Mouse (Mus musculus) cerebellum, adult 18-20 months (tissue): Measurements from ENCODE around the gene Zbtb16.

Experiments
- DNase-seq, 2 experiments: peaks; one replicate each; pipeline ENCODE4 v3.0.0; 2021

Zbtb16 gene

GRCm38 (mm10) chr9:48824533-48825130 lies 11.4 kb downstream of the Zbtb16 start:
- DNase-seq: no peak

DNA sequence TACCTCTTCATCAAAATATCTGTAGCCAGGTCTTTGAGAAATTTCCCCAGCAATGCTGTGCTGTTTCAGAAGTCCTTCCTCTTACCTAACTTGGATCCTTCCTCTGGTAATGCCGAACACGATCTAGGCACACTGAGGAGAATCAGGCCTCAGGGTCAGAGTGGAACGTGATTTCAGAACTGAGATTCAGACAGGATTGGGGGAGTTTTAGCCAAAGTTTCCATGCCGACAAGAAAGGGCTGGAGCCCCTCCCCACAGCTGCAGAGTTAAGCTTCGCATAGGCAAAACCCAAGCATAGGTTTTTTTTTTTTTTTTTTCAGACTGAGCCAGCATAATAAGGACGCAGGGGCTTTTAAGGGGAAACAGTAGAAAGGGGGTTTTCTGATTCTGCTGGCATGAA lies 12.2 kb downstream of the Zbtb16 start:
- no peak for DNase-seq

- DNase-seq: no peak
Observed at GRCm38 (mm10) chr9:48823319-48823705, 12.7 kb downstream of the Zbtb16 start.

DNA sequence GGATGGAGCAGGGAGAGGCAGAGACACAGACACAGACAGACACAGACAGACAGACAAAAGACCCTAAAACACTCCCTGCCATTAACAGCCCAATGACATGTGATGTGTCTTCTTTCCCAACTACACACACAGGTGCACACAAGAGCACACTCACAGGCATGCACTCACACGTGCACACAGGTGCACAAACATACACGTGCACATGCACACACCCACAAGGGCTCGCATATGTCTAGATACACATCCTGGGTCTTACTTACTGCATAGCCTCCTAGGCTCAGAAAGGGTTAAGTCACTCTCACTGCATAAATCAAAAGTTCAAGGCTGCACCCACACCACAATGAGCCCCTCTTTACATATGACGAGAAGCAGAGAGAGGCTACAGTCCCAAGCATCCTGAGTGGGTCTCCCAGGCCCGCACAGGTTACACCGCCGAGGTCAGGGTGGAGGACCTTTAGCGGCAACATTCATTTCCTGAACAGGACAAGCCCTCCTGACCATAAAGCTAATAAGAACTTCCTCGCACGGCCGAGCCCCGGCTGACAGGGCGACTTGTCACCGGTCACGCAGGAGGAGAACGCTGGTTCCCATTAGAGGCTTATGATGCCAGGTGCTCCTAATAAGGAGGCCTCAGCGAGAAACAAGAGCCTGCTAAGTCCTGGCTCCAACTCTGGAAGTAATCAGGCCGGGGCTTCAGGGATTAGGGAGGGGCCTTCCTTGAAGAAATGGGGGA lies 13.3 kb downstream of the Zbtb16 start:
- no peak for DNase-seq

DNA sequence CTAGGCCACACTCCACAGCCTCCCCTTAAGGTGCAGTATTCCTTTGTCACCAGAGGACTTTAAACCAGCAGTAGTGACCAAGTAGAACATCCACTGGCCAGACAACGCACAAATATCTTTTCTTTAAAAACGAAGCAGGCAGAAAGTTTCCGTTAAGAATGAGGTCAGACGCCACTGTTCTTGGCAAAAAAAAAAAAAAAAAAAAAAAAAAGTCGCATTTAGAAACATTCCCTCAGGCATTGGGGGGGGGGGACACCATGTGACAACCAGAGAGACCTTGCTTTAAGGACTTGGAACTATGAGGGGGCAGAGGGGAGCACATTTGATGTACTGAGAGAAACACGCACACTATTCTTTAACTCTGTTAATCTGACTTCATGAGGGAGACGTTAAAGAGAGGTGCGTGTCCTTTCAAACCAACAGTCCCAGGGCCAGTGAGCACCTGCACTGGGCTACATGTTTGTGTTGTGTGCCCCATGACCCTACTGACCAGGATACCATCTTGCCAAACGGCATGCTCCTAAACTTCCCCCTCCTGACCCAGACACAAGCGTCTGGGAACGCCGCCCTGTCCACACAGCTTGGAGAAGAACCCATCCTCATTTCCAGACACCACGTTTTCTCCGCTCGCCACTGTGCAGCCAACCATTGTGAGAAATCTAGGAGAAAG lies 14.0 kb downstream of the Zbtb16 start:
- DNase-seq: no peak

GRCm38 (mm10) chr9:48821431-48821830 lies 14.6 kb downstream of the Zbtb16 start:
- DNase-seq: no peak

- DNase-seq: no peak
Observed at GRCm38 (mm10) chr9:48820791-48821190, 15.2 kb downstream of the Zbtb16 start.

- DNase-seq: no peak
Observed at GRCm38 (mm10) chr9:48819695-48820094, 16.3 kb downstream of the Zbtb16 start.

DNA sequence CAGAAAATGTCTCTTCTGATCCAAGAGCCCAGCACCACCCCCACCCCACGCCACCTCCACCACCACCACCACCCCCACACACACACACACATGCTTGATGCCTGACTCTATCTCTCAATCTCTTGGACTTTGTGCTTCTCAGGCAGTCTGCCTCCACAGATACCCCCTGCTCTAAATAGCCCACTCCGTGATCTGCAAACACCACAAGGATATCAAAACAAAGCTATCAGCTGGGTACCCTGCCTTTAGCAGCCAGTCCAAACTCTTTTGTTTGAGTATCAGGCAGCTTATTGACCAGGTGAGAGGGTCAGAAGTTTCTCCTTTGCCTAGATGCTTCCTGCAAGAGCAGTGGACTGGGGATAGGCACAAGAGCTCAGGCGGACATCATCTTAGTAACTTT lies 16.9 kb downstream of the Zbtb16 start:
- DNase-seq: no peak

GRCm38 (mm10) chr9:48817907-48818306 lies 18.1 kb downstream of the Zbtb16 start:
- no peak for DNase-seq

GRCm38 (mm10) chr9:48817399-48817793 lies 18.6 kb downstream of the Zbtb16 start:
- DNase-seq: no peak

- DNase-seq: no peak
Observed at GRCm38 (mm10) chr9:48816678-48817398, 19.2 kb downstream of the Zbtb16 start.

- no peak for DNase-seq
Observed at GRCm38 (mm10) chr9:48816157-48816556, 19.9 kb downstream of the Zbtb16 start.

GRCm38 (mm10) chr9:48814881-48815495 lies 21.0 kb downstream of the Zbtb16 start:
- DNase-seq: no peak

- no peak for DNase-seq
Observed at GRCm38 (mm10) chr9:48813960-48814880, 21.8 kb downstream of the Zbtb16 start.

DNA sequence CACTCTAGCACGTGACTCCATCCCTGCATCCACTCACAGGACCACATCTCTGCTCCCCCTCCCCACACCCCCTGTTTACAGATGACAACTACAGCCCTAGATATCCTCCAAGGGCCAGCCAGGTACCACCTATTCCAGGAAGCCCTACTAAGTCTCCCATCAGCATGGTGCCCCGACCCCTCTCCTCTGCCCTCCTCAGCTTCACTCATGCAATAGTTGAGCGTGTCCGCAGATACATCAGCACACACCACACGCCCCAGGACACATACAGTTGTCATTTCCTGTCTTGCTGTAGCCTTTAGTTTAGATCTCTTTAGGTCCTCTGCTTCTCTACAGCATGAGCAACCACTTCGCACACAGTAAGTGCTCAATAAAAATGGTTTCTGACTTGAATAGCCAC lies 23.7 kb downstream of the Zbtb16 start:
- DNase-seq: no peak

DNA sequence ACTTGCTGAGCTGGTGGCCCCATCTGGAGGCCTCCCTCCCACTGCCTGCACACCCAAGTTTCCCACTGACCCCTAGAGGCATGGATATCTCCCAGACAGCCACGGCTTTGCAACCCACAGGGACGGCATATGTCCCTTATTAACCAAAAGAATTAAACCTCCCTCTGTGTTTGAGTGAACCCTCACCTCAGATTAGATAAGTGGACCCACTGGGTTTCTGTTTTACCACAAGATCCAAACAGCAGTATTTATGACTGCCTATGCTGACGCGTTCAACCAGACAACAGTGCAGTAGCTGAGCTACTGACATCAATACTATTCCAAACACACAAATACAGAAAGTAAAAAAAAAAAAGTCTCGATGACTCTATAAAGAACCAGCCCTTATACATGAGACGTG lies 29.4 kb downstream of the Zbtb16 start:
- DNase-seq: no peak

- no peak for DNase-seq
Observed at GRCm38 (mm10) chr9:48805850-48806249, 30.2 kb downstream of the Zbtb16 start.

DNA sequence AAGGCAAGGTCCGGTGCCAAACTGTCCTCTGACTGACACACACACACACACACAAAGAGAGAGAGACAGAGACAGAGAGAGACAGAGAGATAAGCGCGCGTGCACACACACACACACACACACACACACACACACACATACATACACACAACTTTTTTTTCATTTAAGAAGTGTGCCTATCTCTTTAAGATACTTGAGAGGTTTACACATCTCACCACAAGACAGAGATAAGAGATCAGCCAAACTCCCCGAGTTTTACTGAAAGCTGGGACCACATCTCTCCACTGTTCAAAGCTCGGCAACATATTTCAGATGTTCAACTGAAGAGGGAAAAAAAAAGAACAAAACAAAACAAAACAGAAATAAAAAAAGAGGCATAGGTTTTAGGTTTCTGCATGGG lies 31.5 kb downstream of the Zbtb16 start:
- no peak for DNase-seq

DNA sequence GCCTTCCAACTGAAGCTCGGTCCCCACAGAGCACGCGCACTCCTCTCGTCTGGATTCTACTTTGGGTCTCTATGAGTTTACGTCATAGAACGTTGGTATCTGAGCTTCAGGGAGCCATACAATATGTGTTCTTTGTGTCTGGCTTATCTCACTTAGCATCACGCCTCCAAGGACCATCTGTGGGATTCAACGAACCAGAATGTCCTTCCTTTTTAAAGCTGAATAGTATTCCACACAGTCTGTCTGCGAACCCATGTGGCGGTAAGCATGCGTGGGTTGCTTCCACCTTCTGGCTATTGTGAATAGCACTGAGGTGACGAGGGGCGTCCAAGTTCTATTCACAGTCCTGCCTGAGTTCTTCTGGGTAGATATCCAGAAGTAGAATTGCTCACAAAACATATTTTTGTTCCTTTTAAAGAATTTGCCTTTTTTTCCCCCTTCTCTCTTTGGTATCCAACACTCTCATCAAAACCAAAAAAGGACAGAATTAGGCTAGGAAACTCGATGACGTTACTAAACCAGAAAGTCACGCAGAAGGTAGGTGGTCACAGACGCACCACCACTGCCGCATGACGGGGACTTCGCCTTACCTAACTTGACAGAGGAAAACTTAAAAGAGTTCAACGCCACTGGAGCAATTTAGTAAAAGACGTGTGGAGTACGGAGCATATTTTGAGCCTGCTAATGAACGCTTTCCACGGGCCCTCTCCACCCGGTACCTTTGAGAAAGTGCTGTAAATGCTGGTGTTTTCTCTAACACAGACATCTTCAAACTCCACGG lies 32.4 kb downstream of the Zbtb16 start:
- DNase-seq: no peak

DNA sequence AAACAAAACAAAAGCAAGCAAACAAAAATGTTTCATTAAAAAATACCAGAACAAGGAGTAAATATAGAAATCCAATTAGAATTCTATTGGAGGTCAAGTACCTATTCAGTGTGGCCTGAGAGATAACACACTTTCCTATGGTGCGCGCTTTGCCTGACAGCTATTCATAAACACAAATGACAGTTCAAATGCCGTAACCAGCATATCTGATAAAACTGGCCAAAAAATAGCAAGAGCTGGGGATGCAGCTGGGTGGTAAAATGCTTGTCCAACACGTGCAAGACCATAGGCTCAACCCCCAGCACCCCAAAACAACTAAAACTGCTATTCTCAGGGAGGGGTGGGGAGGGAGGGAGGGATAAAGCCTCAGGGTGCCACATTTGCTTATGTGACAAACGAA lies 33.6 kb downstream of the Zbtb16 start:
- DNase-seq: no peak
